Mouse (Mus musculus): ENCODE results near the gene Cela3b. TPM values are rescaled to one million over a fixed set of nuclear protein-coding genes. Genes with fewer than 3 reads are reported as not detected.
A peak's percentile ranks its signal among the peaks of the same experiment; 100 is the strongest.

Gene Cela3b
- total and polyA plus RNA-seq, 3 experiments = not detected

DNA sequence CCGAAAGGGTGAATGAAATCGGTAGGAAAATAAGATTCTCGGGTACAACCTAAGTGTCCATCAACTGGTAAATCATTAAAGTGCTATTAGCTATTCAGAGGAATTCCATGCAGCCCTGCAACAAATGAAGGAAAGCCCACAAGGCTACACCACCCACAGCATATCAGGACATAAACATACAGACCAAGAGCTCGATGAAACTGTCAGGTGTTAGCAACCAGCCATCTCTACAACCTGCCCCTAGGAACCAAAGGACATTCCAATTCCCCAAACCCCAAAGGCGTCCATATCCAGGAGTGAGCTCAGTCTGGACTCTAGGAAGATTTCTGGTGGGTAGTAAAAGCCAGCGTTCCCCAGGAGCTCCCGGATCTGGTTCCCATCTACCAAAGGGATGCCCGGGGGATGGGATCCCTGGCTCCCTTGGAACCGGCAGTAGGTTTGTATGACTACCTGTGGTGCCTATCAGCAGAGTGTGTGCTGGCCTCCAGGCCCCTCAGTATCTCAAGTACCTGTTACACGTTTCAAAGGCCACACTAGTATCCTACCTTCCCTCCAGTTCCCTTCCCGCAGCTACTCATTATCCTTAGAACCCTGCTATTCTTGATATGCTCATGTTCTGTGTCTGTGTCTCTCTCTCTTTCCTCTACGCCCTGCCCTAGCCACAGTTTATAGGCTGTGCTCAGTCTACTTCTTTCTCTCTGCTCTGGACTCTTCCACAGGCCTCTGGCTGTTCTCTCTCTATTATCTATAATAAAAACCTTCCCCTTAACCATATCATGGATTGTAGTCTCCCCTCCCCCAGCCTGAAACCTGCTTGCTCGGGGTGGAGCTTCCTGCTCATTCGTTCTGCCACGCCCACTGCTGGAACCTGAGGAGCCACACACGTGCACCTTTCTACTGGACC is 49.4 kb downstream of the Cela3b start:
- ATAC-seq (ENCODE audit: extremely low read depth, insufficient number of reproducible peaks, low FRiP score, poor library complexity, severe bottlenecking) = no peak
- Histone ChIP-seq H3K4me1 (ENCODE audit: insufficient read depth, low read depth, low read length) (peaks cover 10% of the 10 kb centered on the region), H3K27me3 (ENCODE audit: insufficient read depth, low read length) (no peaks in the 10 kb centered on the region), H3K9me3 (replicated peaks) (no peaks in the 10 kb centered on the region), H3K4me3 (ENCODE audit: low read depth, low read length) (peak overlapping the region; percentile 23; the same call in 1 of the 2 replicates), H3K36me3 (replicated peaks) (peaks cover 33% of the 10 kb centered on the region)
- DNase-seq (ENCODE audit: low spot score) = no peak
- TF ChIP-seq CTCF (IDR thresholded peaks at IDR 0.05; ENCODE audit: low read depth, low read length) (no peak), GATA2 (IDR thresholded peaks at IDR 0.05; ENCODE audit: borderline replicate concordance, low read depth, low read length) (no peak), POLR2AphosphoS5 (IDR thresholded peaks at IDR 0.05; ENCODE audit: insufficient replicate concordance, low read depth, low read length) (no peak), GATA1 (IDR thresholded peaks at IDR 0.05; ENCODE audit: borderline replicate concordance, low read length) (no peak), TAL1 (conservative IDR thresholded peaks at IDR 0.05; ENCODE audit: low read depth, low read length) (no peak)

DNA sequence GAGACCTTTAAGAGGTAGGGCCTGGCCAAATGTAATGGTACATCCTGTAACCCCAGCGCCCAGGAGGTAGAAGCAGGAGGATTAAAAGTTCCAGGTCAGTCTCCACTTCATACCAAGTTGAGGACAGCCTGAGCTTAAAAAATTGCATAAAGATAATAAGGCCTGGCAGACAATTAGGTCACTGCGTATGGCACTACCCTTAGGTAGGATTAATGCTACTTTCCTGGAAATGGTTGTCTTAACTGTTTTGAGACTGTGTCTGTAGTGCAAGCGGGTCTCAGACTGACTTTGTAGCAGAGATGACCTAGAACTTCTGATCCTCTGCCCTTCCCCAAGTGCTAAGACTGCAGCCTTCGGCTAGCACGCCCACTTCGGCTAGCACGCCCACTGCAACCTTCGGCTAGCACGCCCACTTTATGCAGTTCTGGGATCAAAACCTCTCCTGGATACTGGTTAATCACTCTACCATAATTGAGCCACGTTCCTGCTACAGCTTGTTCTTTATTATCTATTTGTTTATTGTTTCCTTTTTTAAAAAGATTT is 50.6 kb downstream of the Cela3b start:
- Histone ChIP-seq H3K27me3 (ENCODE audit: insufficient read depth, low read length) (no peaks in the 10 kb centered on the region), H3K4me1 (ENCODE audit: insufficient read depth, low read depth, low read length) (peaks cover 10% of the 10 kb centered on the region), H3K9me3 (replicated peaks) (no peaks in the 10 kb centered on the region), H3K36me3 (replicated peaks) (peaks cover 37% of the 10 kb centered on the region), H3K4me3 (ENCODE audit: low read depth, low read length) (no peak overlapping the region)
- DNase-seq (ENCODE audit: low spot score) (no peak), ATAC-seq (ENCODE audit: extremely low read depth, insufficient number of reproducible peaks, low FRiP score, poor library complexity, severe bottlenecking) (no peak)
- TF ChIP-seq CTCF (IDR thresholded peaks at IDR 0.05; ENCODE audit: low read depth, low read length) (no peak), GATA1 (IDR thresholded peaks at IDR 0.05; ENCODE audit: borderline replicate concordance, low read length) (no peak), GATA2 (IDR thresholded peaks at IDR 0.05; ENCODE audit: borderline replicate concordance, low read depth, low read length) (no peak), POLR2AphosphoS5 (IDR thresholded peaks at IDR 0.05; ENCODE audit: insufficient replicate concordance, low read depth, low read length) (no peak), TAL1 (conservative IDR thresholded peaks at IDR 0.05; ENCODE audit: low read depth, low read length) (no peak)

DNA sequence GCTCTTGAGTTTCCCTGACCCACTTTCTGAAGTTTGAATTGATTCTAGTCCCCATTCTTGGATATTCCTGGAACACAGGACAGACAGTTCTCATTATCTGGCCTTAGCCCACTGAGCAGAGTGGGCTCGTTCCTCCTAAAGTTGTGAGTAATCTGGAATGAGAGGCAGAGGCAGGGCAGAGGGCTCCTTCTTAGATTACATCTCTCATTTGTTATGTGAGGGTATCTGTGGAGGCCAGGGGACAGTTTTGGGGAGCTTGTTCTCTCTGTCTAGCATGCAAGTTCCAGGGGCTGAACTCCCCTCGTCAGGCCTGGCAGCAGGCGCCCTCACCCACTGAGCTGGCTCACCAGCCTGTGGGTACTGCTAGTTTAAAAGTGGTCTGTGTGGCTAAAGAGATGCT is 51.3 kb downstream of the Cela3b start:
- DNase-seq (ENCODE audit: low spot score) (no peak), ATAC-seq (ENCODE audit: extremely low read depth, insufficient number of reproducible peaks, low FRiP score, poor library complexity, severe bottlenecking) (no peak)
- Histone ChIP-seq H3K4me1 (ENCODE audit: insufficient read depth, low read depth, low read length) (peaks cover 10% of the 10 kb centered on the region), H3K9me3 (replicated peaks) (no peaks in the 10 kb centered on the region), H3K36me3 (replicated peaks) (peaks cover 37% of the 10 kb centered on the region), H3K4me3 (ENCODE audit: low read depth, low read length) (no peak overlapping the region), H3K27me3 (ENCODE audit: insufficient read depth, low read length) (no peaks in the 10 kb centered on the region)
- TF ChIP-seq TAL1 (conservative IDR thresholded peaks at IDR 0.05; ENCODE audit: low read depth, low read length) = no peak

DNA sequence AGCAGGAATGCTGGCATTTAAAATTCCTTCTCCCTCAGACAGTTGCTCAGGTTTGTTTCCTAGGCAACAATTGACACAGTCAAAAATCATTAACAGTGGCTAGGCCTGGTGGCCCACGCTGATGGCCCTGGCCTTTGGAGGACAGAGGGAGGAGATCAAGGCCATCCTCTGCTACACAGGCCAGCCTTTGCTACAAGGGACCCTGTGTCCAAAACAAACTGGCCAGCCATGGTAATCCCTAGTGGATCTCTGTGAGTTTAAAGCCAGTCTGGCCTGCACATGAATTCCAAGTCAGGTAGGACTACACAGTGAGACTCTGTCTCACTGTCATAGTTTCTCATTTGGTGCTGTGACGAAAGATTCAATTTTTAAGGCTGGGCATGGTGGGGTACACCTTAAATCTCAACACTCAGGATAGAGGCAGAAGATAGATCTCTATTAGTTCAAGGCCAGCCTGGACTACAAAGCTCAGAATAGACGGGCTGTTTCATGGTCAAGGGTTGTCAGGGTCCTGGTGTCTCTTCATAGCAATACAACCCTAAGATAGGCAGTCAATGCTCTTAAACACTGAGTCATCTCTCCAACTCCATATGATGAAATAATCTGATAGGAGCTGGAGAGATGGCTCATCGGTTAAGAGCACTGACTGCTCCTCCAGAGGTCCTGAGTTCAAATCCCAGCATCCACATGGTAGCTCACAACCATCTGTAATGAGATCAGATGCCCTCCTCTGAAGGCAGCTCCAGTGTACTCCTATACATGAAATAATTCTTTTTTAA is 52.6 kb downstream of the Cela3b start:
- no peaks in the 10 kb centered on the region for H3K27me3 ChIP-seq (ENCODE audit: insufficient read depth, low read length)
- peaks cover 10% of the 10 kb centered on the region for H3K4me1 ChIP-seq (ENCODE audit: insufficient read depth, low read depth, low read length)
- ATAC-seq (ENCODE audit: extremely low read depth, insufficient number of reproducible peaks, low FRiP score, poor library complexity, severe bottlenecking) = no peak
- H3K4me3 ChIP-seq (ENCODE audit: low read depth, low read length) = no peak overlapping the region
- TF ChIP-seq GATA2 (IDR thresholded peaks at IDR 0.05; ENCODE audit: borderline replicate concordance, low read depth, low read length) = no peak
- no peak for TF ChIP-seq CTCF (IDR thresholded peaks at IDR 0.05; ENCODE audit: low read depth, low read length)
- no peak for TF ChIP-seq TAL1 (conservative IDR thresholded peaks at IDR 0.05; ENCODE audit: low read depth, low read length)
- no peak for TF ChIP-seq POLR2AphosphoS5 (IDR thresholded peaks at IDR 0.05; ENCODE audit: insufficient replicate concordance, low read depth, low read length)
- no peak for TF ChIP-seq GATA1 (IDR thresholded peaks at IDR 0.05; ENCODE audit: borderline replicate concordance, low read length)
- H3K9me3 ChIP-seq (replicated peaks) = no peaks in the 10 kb centered on the region
- peaks cover 37% of the 10 kb centered on the region for H3K36me3 ChIP-seq (replicated peaks)
- no peak for DNase-seq (ENCODE audit: low spot score)

DNA sequence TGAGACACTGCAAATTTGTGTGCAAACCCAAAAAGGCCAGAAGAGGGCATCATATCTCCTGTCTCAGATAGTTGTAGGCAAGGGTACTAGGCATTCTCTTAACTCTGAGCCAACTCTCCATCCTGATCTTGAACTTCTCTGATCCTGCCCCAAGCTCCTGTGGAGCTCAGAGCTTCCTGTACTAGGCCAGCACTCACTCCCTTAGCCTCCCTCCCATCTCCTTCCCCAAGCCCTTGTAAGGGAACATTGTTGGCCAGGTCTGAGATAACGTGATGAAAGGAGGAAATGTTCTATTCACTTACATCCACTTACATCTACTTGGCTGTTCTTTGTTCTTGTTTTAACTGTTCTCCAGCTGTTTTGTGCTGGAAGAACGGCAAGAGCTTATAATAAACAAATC is 53.6 kb downstream of the Cela3b start:
- Histone ChIP-seq H3K9me3 (replicated peaks) (no peaks in the 10 kb centered on the region), H3K4me1 (ENCODE audit: insufficient read depth, low read depth, low read length) (peaks cover 10% of the 10 kb centered on the region), H3K27me3 (ENCODE audit: insufficient read depth, low read length) (0 out of 2 replicates have a peak, but pooled peaks cover 4% of the 10 kb centered on the region), H3K4me3 (ENCODE audit: low read depth, low read length) (no peak overlapping the region), H3K36me3 (replicated peaks) (peaks cover 37% of the 10 kb centered on the region)
- ATAC-seq (ENCODE audit: extremely low read depth, insufficient number of reproducible peaks, low FRiP score, poor library complexity, severe bottlenecking) = no peak
- no peak for DNase-seq (ENCODE audit: low spot score)
- TF ChIP-seq GATA2 (IDR thresholded peaks at IDR 0.05; ENCODE audit: borderline replicate concordance, low read depth, low read length) (no peak), GATA1 (IDR thresholded peaks at IDR 0.05; ENCODE audit: borderline replicate concordance, low read length) (no peak), POLR2AphosphoS5 (IDR thresholded peaks at IDR 0.05; ENCODE audit: insufficient replicate concordance, low read depth, low read length) (no peak), TAL1 (conservative IDR thresholded peaks at IDR 0.05; ENCODE audit: low read depth, low read length) (no peak), CTCF (IDR thresholded peaks at IDR 0.05; ENCODE audit: low read depth, low read length) (no peak)

All from G1E (cell line).